Mouse (Mus musculus): ENCODE results near the gene Aldh3b1.

Aldh3b1 gene

GRCm38 (mm10) chr19:3912337-3913204, 17.0 kb downstream of the Aldh3b1 start, which contains the start of gene Ndufs8:
Gene Ndufs8, minus strand, starts transcription at chr19:3912774.
- DNase-seq (ENCODE audit: low spot score in 2 of 2): peak; percentile 94 to 96

- DNase-seq (ENCODE audit: low spot score in 2 of 2): no peak
These were observed 19.4 kb downstream of the Aldh3b1 start for GRCm38 (mm10) chr19:3910206-3910605.

GRCm38 (mm10) chr19:3907876-3908660, 21.5 kb downstream of the Aldh3b1 start:
- DNase-seq (ENCODE audit: low spot score in 2 of 2): no peak

GRCm38 (mm10) chr19:3906795-3907786, 22.5 kb downstream of the Aldh3b1 start, which contains the start of gene Tcirg1:
Gene Tcirg1, minus strand, starts transcription at chr19:3907133.
- peak; percentile 49 to 50 for DNase-seq (ENCODE audit: low spot score in 2 of 2)

GRCm38 (mm10) chr19:3906326-3906725, 23.3 kb downstream of the Aldh3b1 start:
- no peak for DNase-seq (ENCODE audit: low spot score in 2 of 2)

- no peak for DNase-seq (ENCODE audit: low spot score in 2 of 2)
These were observed 24.2 kb downstream of the Aldh3b1 start for GRCm38 (mm10) chr19:3905261-3905969.

- no peak for DNase-seq (ENCODE audit: low spot score in 2 of 2)
These were observed 25.3 kb downstream of the Aldh3b1 start for GRCm38 (mm10) chr19:3904363-3904675.

- no peak for DNase-seq (ENCODE audit: low spot score in 2 of 2)
These were observed 25.8 kb downstream of the Aldh3b1 start for GRCm38 (mm10) chr19:3903648-3904362.

GRCm38 (mm10) chr19:3902966-3903365, 26.6 kb downstream of the Aldh3b1 start:
- no peak for DNase-seq (ENCODE audit: low spot score in 2 of 2)

- peak; percentile 29 to 39 for DNase-seq (ENCODE audit: low spot score in 2 of 2)
These were observed 30.0 kb downstream of the Aldh3b1 start for GRCm38 (mm10) chr19:3899618-3900017.

- DNase-seq (ENCODE audit: low spot score in 2 of 2): no peak
These were observed 30.7 kb downstream of the Aldh3b1 start for GRCm38 (mm10) chr19:3898952-3899351.

GRCm38 (mm10) chr19:3897557-3897956, 32.1 kb downstream of the Aldh3b1 start:
- no peak for DNase-seq (ENCODE audit: low spot score in 2 of 2)

- no peak for DNase-seq (ENCODE audit: low spot score in 2 of 2)
These were observed 33.4 kb downstream of the Aldh3b1 start for GRCm38 (mm10) chr19:3896208-3896607.

- no peak for DNase-seq (ENCODE audit: low spot score in 2 of 2)
These were observed 34.4 kb downstream of the Aldh3b1 start for GRCm38 (mm10) chr19:3895171-3895631.

- no peak for DNase-seq (ENCODE audit: low spot score in 2 of 2)
These were observed 35.3 kb downstream of the Aldh3b1 start for GRCm38 (mm10) chr19:3894294-3894693.

GRCm38 (mm10) chr19:3893545-3894116, 36.0 kb downstream of the Aldh3b1 start:
- DNase-seq (ENCODE audit: low spot score in 2 of 2): no peak

- DNase-seq (ENCODE audit: low spot score in 2 of 2): no peak
These were observed 39.4 kb downstream of the Aldh3b1 start for GRCm38 (mm10) chr19:3890181-3890580.

- no peak for DNase-seq (ENCODE audit: low spot score in 2 of 2)
These were observed 40.5 kb downstream of the Aldh3b1 start for GRCm38 (mm10) chr19:3889096-3889495.

- no peak for DNase-seq (ENCODE audit: low spot score in 2 of 2)
These were observed 45.1 kb downstream of the Aldh3b1 start for GRCm38 (mm10) chr19:3884325-3884990.

Measured in frontal cortex, postnatal 36 days (tissue).